Mouse (Mus musculus): ENCODE measurements around the gene Naaladl2. TPM values are rescaled to one million over a fixed set of nuclear protein-coding genes. Genes with fewer than 3 reads are reported as not detected.
A peak's percentile ranks its signal among the peaks of the same experiment; 100 is the strongest.

Gene Naaladl2
- polyA plus RNA-seq, 1 experiment from 2014 or later, result 3.9 TPM

GRCm38 (mm10) chr3:24784108-24784507, 360.0 kb downstream of the Naaladl2 start:
- no peak for TF ChIP-seq CTCF (IDR thresholded peaks at IDR 0.05; ENCODE audit: low read depth)
- Histone ChIP-seq H3K27me3 (ENCODE audit: insufficient read depth, low read length) (no peaks in the 10 kb centered on the region), H3K9ac (ENCODE audit: low read depth, low read length) (no peak overlapping the region), H3K36me3 (ENCODE audit: insufficient read depth, low read length) (no peaks in the 10 kb centered on the region), H3K4me2 (ENCODE audit: low read length) (no peak overlapping the region), H3K4me3 (replicated peaks; ENCODE audit: low read depth, low read length) (no peak overlapping the region), H3K4me1 (replicated peaks; ENCODE audit: insufficient read depth, low read length) (no peaks in the 10 kb centered on the region), H3K27ac (no peak overlapping the region), H3K9me3 (replicated peaks; ENCODE audit: low read length) (no peaks in the 10 kb centered on the region)
- WGBS, result 80% methylated on average over 3 of the region's 3 CpGs
- DNase-seq (ENCODE audit: low spot score), result no peak
- ATAC-seq (replicated peaks; ENCODE audit: low FRiP score, low read depth), result no peak; the same call in 1 of the 2 replicates

DNA sequence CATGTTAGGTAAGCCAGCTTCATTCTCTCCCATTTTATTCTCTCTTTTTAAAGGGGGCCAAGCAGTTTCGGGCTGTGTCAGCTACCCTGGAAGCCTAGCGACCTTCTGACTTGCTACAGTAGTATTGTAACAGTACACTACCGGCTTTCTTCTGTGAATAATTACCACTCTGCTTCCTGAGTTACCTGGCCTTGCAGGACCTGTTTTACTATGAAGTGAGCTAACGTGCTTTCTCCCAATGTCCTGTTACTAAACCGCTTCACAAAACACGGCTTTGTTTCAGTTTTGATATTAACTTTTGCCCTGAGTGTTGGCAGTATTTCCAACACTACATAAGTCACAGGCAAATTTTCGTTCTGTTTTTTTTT, 360.6 kb downstream of the Naaladl2 start:
- H3K4me1 ChIP-seq (replicated peaks; ENCODE audit: insufficient read depth, low read length), result no peaks in the 10 kb centered on the region
- peak; percentile 54 for DNase-seq (ENCODE audit: low spot score)
- no peaks in the 10 kb centered on the region for H3K36me3 ChIP-seq (ENCODE audit: insufficient read depth, low read length)
- no peaks in the 10 kb centered on the region for H3K27me3 ChIP-seq (ENCODE audit: insufficient read depth, low read length)
- peak overlapping the region; percentile 46 for H3K4me2 ChIP-seq (ENCODE audit: low read length)
- H3K9ac ChIP-seq (ENCODE audit: low read depth, low read length), result no peak overlapping the region
- ATAC-seq (replicated peaks; ENCODE audit: low FRiP score, low read depth), result peak; percentile 78; the same call in 1 of the 2 replicates
- H3K27ac ChIP-seq, result peak overlapping the region; percentile 81
- H3K4me3 ChIP-seq (replicated peaks; ENCODE audit: low read depth, low read length), result peak overlapping the region; percentile 26
- TF ChIP-seq CTCF (IDR thresholded peaks at IDR 0.05; ENCODE audit: low read depth), result no peak
- H3K9me3 ChIP-seq (replicated peaks; ENCODE audit: low read length), result no peaks in the 10 kb centered on the region
- WGBS, result 34% methylated on average over 7 of the region's 7 CpGs

GRCm38 (mm10) chr3:24782784-24783461, 361.1 kb downstream of the Naaladl2 start:
- Histone ChIP-seq H3K4me2 (ENCODE audit: low read length) (peak overlapping the region; percentile 46), H3K27ac (peak overlapping the region; percentile 81), H3K27me3 (ENCODE audit: insufficient read depth, low read length) (no peaks in the 10 kb centered on the region), H3K9me3 (replicated peaks; ENCODE audit: low read length) (no peaks in the 10 kb centered on the region), H3K4me1 (replicated peaks; ENCODE audit: insufficient read depth, low read length) (no peaks in the 10 kb centered on the region), H3K9ac (ENCODE audit: low read depth, low read length) (peak overlapping the region; percentile 13; the same call in 1 of the 2 replicates), H3K36me3 (ENCODE audit: insufficient read depth, low read length) (no peaks in the 10 kb centered on the region), H3K4me3 (replicated peaks; ENCODE audit: low read depth, low read length) (peak overlapping the region; percentile 26)
- DNase-seq (ENCODE audit: low spot score) (peak; percentile 30), ATAC-seq (replicated peaks; ENCODE audit: low FRiP score, low read depth) (peak; percentile 40; the same call in 1 of the 2 replicates)
- 34% methylated on average over 10 of the region's 10 CpGs for WGBS
- TF ChIP-seq CTCF (IDR thresholded peaks at IDR 0.05; ENCODE audit: low read depth), result no peak

GRCm38 (mm10) chr3:24781687-24782086, 362.4 kb downstream of the Naaladl2 start:
- Histone ChIP-seq H3K4me3 (replicated peaks; ENCODE audit: low read depth, low read length) (no peak overlapping the region), H3K9me3 (replicated peaks; ENCODE audit: low read length) (no peaks in the 10 kb centered on the region), H3K36me3 (ENCODE audit: insufficient read depth, low read length) (no peaks in the 10 kb centered on the region), H3K27ac (no peak overlapping the region), H3K27me3 (ENCODE audit: insufficient read depth, low read length) (no peaks in the 10 kb centered on the region), H3K4me1 (replicated peaks; ENCODE audit: insufficient read depth, low read length) (no peaks in the 10 kb centered on the region), H3K4me2 (ENCODE audit: low read length) (no peak overlapping the region), H3K9ac (ENCODE audit: low read depth, low read length) (no peak overlapping the region)
- TF ChIP-seq CTCF (IDR thresholded peaks at IDR 0.05; ENCODE audit: low read depth), result no peak
- no peak for ATAC-seq (replicated peaks; ENCODE audit: low FRiP score, low read depth)
- no peak for DNase-seq (ENCODE audit: low spot score)
- WGBS, result 83% methylated on average over 2 of the region's 2 CpGs

GRCm38 (mm10) chr3:24778416-24778815, 365.6 kb downstream of the Naaladl2 start:
- no peak for ATAC-seq (replicated peaks; ENCODE audit: low FRiP score, low read depth)
- H3K4me2 ChIP-seq (ENCODE audit: low read length), result no peak overlapping the region
- no peak overlapping the region for H3K4me3 ChIP-seq (replicated peaks; ENCODE audit: low read depth, low read length)
- H3K36me3 ChIP-seq (ENCODE audit: insufficient read depth, low read length), result no peaks in the 10 kb centered on the region
- no peak for TF ChIP-seq CTCF (IDR thresholded peaks at IDR 0.05; ENCODE audit: low read depth)
- no peak for DNase-seq (ENCODE audit: low spot score)
- no peaks in the 10 kb centered on the region for H3K27me3 ChIP-seq (ENCODE audit: insufficient read depth, low read length)
- H3K4me1 ChIP-seq (replicated peaks; ENCODE audit: insufficient read depth, low read length), result no peaks in the 10 kb centered on the region
- no peak overlapping the region for H3K27ac ChIP-seq
- no peaks in the 10 kb centered on the region for H3K9me3 ChIP-seq (replicated peaks; ENCODE audit: low read length)
- no peak overlapping the region for H3K9ac ChIP-seq (ENCODE audit: low read depth, low read length)

DNA sequence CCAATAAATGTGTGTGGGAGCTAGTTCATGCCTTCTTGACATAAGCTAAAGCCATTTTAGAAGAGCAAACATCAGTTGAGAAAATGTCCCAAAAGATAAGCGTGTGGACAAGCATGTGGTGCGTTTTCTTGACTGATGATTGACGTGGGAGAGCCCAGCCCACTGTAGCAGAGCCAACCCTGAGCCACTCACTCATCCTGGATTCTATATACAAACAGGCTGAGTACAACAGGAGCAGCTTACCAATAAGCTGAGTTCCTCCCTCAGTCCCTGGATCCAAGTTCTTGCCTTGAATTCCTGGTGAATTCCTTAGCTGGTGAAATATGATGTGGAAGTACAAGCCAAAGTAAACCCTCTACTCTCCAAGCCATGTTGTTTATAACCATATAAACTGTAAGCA, 395.0 kb downstream of the Naaladl2 start:
- no peak overlapping the region for H3K4me3 ChIP-seq (replicated peaks; ENCODE audit: low read depth, low read length)
- ATAC-seq (replicated peaks; ENCODE audit: low FRiP score, low read depth), result no peak
- WGBS, result 58% methylated on average over 3 of the region's 3 CpGs

More for the DNA sequence above, 395.0 kb downstream of the Naaladl2 start:
- DNase-seq (ENCODE audit: low spot score), result peak; percentile 77
- TF ChIP-seq CTCF (IDR thresholded peaks at IDR 0.05; ENCODE audit: low read depth), result no peak
- Histone ChIP-seq H3K4me1 (replicated peaks; ENCODE audit: insufficient read depth, low read length) (no peaks in the 10 kb centered on the region), H3K36me3 (ENCODE audit: insufficient read depth, low read length) (no peaks in the 10 kb centered on the region), H3K27me3 (ENCODE audit: insufficient read depth, low read length) (no peaks in the 10 kb centered on the region), H3K4me2 (ENCODE audit: low read length) (no peak overlapping the region), H3K9me3 (replicated peaks; ENCODE audit: low read length) (no peaks in the 10 kb centered on the region), H3K27ac (no peak overlapping the region), H3K9ac (ENCODE audit: low read depth, low read length) (no peak overlapping the region)

All from kidney, postnatal 0 days (tissue).